Mouse (Mus musculus): ENCODE measurements around the gene Pcsk2.

The Pcsk2 gene

DNA sequence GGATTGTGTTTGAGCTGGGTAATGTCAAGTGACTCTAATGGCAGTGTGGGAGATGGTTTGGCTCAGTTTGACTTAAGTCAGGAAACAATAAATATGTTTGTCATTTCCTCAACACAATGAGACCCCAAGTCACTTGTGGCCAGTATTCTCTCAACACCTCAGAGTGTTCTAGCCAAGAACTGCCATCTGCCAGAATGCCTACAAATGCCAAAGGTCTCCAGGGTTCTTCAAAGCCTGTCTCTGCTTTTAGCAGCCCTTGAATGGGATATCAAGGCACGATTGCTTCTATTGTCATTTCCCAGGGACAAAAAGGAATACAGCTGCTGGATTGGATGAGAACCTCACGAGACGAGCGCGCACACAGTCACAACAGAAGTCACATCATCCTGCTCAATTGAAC, 100.0 kb downstream of the Pcsk2 start:
- DNase-seq: no peak

DNA sequence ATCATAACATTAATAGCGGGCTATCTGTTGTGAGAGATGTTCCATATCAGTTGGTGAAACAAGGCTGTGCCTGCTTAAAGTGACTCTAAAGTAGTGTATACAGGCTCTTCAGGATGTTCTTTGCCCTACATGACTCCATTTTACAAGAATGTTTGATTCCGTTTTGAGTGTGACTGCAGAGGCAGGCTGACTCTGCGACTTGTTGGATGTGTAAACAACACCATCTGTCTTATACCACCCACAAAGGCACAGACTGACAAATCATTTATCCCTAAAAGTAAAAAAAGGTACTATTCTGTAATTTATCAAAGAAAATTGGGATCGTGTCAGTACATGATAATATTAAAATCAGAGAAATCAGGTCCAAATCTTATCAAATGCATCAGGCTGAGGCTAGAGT, 108.7 kb downstream of the Pcsk2 start:
- DNase-seq: no peak

DNA sequence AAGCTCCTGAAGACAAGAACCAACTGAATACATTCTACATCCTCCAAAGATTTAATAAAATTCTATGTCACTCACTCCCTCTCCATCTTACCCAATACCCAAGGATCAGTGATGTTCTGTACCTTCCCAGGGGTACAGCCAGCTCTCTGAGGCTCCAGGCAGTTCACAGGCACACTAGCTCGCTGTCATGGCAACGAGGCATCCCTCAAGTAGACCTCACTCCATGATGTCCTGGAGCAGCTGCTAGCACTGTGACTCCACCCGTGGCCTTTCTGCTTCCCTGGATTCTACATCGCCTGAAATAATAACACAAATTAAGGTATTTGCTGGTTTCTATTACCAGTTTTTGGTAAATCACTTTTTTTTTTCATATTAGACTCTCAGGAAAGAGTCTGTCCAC, 111.0 kb downstream of the Pcsk2 start:
- DNase-seq: no peak

DNA sequence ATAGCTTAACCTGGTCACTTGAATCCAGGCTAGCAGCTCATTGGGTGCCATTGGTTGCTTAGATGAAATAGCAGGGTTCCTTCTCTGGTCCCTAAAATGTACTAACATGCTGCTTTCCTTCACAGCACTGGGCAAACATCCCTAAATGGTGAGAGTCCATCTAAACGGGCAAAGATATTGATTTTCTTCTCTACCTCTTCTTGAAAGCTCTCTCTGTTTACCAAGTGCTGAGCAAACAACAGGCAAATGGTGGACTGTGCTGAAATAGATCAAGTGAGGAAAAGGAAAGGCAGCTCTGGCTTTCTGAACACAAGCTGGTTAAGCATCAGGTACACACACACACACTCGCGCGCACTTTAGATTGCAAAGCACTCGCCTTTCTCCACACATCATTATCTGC, 120.8 kb downstream of the Pcsk2 start:
- no peak for DNase-seq

DNA sequence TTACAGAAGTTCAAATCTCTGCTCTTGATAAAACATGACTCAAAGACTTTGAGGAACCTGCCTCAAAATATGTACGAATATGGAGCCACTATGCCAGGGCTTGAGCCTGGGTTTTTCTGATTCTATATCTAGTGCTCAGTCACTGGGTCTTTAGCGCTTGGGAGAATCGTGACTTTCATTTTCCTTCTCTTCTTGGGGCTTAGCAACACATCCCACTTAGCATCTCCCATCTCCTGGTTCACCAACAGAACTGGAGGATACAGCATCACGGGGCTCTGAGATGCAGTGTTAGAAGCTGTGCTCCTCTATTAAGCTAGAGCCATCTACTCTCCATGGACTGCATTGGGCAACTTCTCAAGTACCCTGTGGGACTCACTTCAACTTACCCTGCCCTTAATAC, 131.9 kb downstream of the Pcsk2 start:
- no peak for DNase-seq

DNA sequence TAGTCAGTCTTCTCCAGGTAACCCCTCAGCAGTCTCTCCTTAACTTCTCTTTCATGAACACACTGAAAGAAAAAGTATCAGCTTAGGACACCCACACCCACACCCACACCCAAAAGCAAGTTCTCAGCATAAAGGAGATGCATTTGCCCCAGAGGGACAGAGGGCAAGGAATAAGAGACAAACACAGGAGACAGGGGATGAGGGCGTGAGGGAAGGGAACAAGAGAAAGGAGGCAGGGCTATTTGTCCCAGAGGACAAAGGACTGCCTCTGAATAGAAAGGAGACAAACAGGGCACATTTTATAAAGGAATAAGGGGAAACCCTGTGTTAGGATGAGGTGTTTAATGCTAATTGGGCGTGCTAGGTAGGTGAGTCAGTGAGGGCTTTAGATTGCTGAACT, 133.6 kb downstream of the Pcsk2 start:
- DNase-seq: no peak

DNA sequence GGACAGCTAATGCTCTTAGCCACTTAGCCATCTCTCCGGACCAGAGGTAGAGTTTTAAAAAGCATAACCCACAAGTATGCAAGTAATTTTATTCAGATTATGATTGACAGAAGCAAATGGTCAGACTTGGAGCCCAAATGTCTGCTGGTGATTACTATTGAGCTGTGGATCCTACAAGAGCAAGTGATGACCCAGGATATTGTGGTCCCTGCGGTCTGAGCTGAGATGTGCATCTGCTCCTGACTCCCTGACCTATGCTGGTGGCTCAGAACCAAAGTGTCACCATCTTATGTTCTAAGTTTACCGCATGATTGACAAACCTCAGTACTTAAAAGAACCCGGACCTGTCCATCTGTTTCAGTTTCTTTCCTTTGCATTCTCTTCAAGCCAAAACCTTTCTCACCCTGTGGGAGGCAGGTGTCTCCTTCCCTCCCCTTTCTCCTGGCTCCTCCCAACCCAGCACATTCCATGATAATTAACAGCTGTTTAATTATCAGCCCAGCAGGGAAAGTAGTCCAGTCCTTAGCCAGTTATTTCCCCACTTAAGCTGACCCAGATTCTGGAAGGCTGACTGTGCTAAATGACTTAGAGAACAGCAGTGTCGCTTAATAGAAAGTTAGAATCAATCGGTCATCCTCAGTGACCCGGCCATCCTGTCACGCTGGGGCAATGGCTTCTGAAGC, 136.1 kb downstream of the Pcsk2 start:
- no peak for DNase-seq

DNA sequence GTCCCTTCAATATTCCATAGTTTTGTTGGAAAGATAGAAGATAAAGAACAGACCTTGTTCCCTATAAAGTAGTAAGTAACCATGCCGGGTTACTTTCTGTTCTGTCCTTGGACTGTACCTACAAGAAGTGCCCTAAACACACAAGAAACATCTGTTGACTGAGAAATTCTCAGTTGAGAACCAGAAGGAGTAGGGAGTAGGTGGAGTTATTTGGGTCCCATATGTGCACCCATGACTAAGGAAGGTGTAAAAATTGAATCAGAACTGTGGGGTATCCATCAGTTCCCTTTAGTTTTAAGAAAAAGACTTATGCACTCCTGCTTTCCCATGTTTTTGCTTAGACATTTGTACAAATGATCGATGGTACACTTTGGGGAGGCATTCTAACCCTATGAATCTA, 137.6 kb downstream of the Pcsk2 start:
- no peak for DNase-seq

DNA sequence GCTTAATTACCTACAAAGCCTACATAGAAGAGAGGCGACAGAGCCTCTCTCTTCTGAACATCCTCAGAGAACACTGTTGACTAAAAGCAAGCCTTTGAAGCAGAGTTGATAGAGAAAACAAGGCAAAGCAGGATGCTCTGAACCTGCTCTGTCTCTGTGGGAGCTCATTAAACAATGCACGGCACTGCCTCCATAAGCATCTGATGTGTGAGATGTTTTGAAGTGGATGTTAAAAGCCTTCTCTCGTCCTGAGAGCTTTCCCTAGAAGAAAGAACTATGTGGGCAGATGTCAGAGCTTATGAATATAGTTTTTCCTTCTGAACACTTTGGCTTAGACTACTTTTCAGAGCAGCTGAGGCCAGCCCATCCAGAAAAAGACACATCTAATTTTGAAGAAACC, 145.3 kb downstream of the Pcsk2 start:
- DNase-seq: no peak

DNA sequence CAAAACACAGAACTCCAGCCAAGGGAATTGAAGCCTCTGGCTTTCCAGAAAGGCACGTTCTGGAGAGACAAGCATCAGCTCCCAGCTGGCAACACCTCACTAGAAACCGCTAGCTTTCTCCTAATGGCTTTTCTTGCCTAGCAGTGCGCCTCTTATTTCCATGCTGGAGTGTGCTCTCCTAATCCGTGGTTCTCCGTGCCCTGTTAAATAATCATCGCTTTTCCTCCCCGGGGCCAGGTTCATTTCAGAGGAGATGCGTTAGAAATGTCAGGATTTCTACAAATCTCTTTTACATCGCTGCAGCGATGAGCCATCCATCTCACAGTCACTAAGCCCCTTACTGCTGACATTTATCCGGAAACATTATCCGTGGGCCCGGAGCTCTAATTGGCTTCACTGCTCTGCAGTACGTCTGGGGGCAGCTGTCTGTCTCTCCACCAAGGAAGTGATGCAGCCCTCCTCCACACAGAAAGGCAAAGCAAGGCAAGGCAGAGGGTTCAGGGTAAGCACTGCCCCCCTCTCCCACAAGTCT, 150.1 kb downstream of the Pcsk2 start:
- DNase-seq: no peak

DNA sequence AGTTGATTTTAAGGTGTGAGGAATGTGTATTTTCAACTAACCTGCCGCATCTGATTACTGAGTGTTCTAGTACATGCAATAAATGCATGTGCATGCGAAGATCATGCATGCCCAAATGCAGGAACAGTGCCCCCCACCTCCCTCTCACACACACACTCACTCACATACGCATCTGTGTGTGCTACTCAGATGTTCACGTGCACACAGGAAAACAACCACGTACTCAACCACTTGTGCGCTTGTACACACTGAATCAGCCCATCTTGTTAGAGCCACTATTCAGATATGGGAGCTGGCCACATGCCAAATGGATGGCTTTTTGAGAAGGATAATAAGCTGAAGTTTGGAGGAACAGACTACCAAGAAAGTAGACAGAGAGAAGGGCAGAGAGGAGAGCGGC, 150.7 kb downstream of the Pcsk2 start:
- no peak for DNase-seq

DNA sequence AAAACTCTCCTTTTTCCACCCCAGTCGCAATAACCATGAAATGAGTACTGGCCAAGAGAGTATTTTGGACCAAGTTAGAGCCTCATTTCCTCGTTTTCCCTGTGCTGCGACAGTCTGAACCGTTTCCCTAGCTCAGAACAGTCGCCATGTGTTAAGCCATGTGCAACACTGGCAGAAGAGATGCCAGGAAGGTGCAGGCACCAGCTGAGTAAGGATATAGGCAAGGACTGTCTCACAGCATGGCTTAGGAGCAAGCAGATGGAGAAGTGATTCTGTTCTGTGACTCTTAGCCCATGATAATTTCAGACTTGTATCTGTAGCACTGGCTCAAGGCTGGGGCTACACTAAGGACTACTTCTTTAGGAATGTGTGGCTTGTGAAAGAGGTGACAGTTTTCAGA, 155.2 kb downstream of the Pcsk2 start:
- no peak for DNase-seq

DNA sequence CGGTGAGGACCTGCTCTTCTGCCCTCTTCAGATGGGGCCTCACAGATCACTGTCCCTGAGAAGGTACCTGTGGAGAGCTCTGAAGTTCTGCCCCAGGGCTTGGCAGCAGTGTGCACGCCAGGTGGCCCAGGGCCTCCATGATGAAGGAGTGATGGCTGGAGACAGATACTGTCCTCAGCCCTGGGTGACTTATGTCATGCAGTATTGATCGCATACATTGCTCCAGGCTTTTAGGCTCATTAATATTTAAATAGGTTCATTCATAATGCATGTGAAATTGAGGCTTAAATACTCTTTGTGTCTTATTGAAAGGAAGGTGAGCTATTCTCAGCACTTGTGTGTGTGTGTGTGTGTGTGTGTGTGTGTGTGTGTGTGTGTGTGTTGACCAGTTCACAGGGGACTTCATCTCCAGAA, 157.0 kb downstream of the Pcsk2 start:
- DNase-seq: no peak

DNA sequence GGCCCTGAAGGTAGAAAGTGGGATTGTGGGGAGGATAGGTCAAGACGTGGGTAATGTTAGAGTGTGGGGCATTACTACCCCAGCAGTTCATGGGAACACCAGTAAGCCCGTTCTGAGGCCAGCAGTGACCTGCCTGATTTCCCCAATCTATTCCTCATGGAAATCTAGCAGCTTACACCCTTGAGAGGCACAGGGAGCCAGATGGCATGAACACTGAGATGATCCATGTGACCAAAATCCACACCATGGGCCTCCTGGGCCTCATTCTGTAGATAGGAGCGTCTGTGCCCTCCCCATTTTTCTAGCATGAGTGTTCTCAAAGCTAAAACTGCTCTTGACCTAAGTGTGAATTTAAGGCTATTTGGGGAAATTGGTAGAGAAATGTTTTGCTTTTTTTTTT, 162.2 kb downstream of the Pcsk2 start:
- no peak for DNase-seq

DNA sequence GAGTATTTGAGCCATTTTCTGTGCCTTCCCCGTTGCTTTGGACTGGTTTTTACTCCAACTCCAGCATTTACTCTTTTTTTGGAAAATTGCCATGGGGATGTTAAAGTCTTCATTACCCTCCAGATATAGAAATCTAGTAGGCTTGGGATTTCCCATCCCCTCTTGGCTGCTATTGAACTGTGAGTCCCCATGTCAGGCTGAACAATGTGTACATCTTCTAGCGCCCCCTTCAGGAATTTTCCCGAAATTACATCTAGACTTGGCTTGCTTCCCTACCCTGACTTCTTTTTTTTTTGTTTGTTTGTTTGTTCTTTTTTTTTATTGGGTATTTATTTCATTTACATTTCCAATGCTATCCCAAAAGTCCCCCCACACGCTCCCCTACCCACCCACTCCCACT, 163.3 kb downstream of the Pcsk2 start:
- DNase-seq: no peak

DNA sequence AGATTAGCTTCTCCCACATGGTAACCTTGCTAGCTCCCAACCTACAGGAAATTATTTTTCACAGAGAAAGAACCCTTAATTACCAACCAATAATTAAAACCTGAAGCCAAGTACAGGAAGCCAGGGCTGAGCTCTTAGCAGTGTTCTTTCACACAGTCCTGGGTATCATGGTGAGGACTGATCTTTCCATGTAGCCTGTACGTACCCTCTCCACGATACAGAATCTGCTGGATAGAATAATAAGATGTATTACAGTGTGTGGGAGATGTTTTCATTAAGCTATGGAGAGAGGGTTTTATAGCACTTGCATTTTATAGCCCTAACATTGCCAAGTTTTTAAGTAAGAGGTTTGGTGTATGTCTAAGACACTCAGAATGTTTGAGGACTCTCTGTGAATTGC, 164.0 kb downstream of the Pcsk2 start:
- DNase-seq: no peak

DNA sequence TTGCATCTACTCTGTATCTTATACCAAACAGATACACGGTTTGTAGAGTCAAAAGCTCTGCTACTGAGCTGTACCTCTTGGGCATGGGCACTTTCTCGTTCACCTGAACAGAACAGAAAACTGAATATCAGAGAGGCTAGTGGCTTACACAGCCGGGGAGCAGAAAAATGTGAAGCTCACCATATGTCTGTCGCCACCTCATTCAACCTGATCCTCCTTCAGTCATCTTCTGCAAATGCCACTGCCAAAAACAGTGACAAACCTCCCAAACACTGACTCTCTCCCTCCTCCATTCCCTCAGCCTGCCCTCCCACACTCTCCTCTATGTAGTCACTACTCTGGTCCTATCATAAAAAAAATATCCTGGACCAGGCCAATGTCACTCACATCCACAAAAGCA, 165.9 kb downstream of the Pcsk2 start:
- no peak for DNase-seq

DNA sequence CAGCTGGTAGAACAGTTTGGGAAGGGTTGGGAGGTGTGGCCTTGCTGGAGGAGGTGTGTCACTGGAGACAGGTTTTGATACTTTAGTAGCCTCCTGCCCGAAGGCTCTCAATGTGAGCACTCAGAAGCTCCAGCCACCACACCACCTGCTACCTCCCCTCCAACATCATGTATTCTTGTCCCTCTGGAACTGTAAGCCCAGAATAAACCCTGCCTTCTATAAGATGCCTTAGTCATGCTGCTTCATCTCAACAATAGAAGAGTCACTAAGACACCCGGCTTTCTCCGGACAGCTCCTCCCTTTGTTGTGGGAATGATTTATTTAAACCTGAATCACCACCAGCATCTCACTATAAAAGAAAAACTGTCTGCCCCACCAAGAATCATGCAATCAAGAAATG, 166.9 kb downstream of the Pcsk2 start:
- DNase-seq: no peak

DNA sequence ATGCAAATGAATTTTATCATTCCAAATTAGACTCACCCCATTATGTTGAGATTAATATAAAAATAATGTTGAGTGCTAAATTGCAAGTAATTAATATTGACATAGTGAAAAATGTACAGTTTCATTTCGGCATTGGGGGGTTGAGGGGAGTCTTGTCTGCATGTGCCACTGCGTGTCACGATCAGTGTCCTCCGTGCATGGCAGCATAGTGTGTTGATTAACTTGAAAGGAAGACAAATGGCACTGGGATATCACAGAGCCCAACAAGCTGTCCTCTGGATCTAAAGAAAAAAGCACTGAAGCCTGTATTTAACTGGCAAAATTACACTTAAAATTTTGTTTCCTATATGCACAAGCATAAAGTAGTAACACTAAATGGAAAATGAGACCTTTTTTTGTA, 167.9 kb downstream of the Pcsk2 start:
- DNase-seq: no peak

DNA sequence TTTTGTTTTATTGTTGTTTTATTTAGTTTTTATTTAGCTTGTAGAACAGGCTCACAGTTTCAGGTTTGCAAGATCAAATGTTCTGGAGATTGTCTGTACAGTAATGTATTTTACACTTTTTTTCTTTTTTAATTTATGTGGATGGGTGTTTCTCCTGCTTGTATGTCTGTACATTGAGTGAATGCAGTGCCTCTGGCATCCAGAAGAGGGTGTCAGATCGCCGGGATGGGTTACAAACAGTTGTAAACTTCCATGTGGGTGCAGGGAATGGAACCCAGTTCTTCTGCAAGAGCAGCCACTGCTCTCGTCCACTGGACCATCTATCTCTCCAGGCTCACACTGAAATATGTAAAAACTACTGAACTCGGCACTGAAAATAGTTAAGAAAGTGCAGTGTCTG, 169.2 kb downstream of the Pcsk2 start:
- DNase-seq: no peak

DNA sequence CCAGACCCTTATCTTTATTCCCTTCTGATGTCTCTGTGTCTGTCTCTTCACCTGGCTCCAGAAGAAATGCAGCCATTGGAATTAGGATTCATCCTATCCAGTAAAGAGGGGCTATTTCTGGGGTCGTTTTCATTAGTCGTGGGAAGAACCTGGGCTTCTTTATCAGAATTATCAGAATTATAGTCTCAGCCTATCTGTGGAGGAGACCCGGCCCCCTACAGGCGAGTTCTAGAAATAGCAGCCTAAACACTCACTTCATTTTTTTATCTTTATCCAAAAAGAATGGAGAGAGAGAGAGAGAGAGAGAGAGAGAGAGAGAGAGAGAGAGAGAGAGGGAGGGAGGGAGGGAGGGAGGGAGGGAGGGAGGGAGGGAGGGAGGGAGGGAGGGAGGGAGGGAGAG, 177.3 kb downstream of the Pcsk2 start:
- DNase-seq: no peak

DNA sequence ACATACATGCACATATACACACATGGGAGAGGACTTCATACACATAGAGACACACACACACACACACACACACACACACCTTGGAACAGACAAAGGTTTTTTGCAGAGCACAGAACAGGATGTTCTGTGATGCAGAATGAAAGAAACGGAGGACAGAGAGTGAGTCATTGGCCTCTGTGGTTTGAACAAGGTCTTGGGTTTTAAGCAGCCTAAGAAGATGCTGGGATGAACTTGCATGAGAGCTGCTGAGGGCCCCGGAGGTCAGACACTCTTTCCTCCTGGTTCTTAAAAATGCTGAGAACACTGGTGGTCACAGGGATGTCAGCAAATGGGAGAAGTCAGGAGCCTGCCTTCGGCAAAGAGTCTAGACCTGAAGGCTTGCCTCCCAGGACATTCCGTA, 178.1 kb downstream of the Pcsk2 start:
- no peak for DNase-seq

DNA sequence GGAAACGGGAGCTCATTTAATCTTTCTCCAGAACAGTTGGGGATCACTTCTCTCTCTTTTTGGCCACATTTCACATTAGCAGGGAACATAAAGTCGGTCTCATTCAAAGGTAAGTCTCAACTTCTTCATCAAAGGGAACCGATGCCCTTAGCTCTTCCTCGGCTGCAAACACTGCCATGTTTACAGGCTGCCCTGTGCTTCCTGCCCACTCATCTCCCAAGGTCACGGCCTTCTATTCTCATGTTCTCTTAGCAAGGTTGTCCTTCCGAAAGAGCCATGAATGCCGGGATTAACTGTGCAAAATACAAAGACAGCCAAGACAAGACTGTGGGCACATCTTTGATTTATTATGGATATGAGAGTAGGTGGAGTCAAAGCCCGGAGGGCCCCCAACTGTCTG, 178.8 kb downstream of the Pcsk2 start:
- DNase-seq: no peak

DNA sequence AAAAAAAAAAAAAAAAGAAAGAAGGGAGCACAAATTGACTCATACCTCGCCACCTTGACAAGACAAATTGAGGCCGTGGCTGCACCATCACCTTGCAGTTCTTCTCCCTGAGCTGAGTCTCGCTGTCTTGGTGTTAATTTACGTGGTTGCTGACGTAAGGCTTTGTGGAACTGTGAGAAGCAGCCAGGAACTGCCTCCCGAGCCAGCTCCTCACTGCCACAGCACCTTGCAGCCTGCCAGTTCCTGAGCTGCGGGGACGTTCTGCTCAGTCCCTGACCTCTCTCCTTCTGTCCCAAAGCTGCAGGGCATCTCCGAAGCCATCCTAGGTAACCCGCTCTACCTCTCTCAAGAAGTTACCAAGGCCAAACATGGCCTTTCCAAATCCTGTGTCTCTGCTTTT, 186.5 kb downstream of the Pcsk2 start:
- no peak for DNase-seq

DNA sequence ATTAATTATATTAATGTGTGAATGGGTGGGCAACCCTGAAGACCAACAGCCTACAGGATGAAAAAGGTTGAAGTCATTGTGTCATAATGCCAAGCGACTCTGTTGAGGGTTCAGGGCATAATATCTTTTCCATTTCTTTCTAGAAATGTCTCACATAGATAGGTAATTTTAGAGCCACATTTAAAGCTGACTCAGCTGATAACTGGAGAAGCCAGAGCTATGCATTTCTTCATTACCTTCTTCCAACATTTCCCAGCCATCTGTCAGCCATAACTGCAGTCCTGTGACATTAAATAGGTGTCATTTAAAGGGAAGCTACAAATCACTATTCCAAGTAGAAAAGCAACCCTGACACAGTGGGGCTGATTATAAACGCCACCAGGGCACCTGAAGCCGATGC, 189.5 kb downstream of the Pcsk2 start:
- no peak for DNase-seq
